Mouse (Mus musculus): ENCODE data around the gene Kcne4. TPM values are rescaled to one million over a fixed set of nuclear protein-coding genes. Genes with fewer than 3 reads are reported as not detected.
"Not testable (repeated sequence)": the region's sequence is repeated elsewhere in the genome, so short reads cannot be mapped to it uniquely, and the experiment has no call there.

The Kcne4 gene
- polyA plus RNA-seq (2014; fragmentation: Nextera tagmentation; extraction: Ambion mirVana): 4.6 and 5.4 TPM in 2 replicates

- ATAC-seq (replicated peaks; ENCODE audit: low FRiP score, low TSS enrichment, low read depth) (peak; percentile 48; the same call in 1 of the 2 replicates), DNase-seq (ENCODE audit: low spot score) (no peak)
- Histone ChIP-seq H3K27ac (ENCODE audit: low read depth) (peak within 1 kb of the TSS; percentile 5; the same call in 1 of the 2 replicates), H3K4me1 (replicated peaks; ENCODE audit: control insufficient read depth, insufficient read depth, low read length) (peaks cover 40% of the 10 kb centered on the region), H3K27me3 (replicated peaks; ENCODE audit: control insufficient read depth, insufficient read depth, low read length) (no peaks in the 10 kb centered on the region), H3K4me3 (ENCODE audit: low read depth, low read length) (no peak within 1 kb of the TSS), H3K36me3 (ENCODE audit: control insufficient read depth, insufficient read depth, low read length) (no peaks in the 10 kb centered on the region), H3K9me3 (ENCODE audit: control insufficient read depth, low read length) (no peaks in the 10 kb centered on the region), H3K4me2 (ENCODE audit: low read length) (peak within 1 kb of the TSS; percentile 28), H3K9ac (ENCODE audit: low read length) (no peak within 1 kb of the TSS)
- WGBS: 26% methylated on average over 10 of the region's 10 CpGs
Measured at GRCm38 (mm10) chr1:78816639-78817038, at the start of gene Kcne4. TSS of gene Kcne4 (plus strand) at chr1:78816758.

- Histone ChIP-seq H3K36me3 (ENCODE audit: control insufficient read depth, insufficient read depth, low read length) (no peaks in the 10 kb centered on the region), H3K4me3 (ENCODE audit: low read depth, low read length) (no peak overlapping the region), H3K4me1 (replicated peaks; ENCODE audit: control insufficient read depth, insufficient read depth, low read length) (0 out of 2 replicates have a peak, but pooled peaks cover 5% of the 10 kb centered on the region), H3K9ac (ENCODE audit: low read length) (no peak overlapping the region), H3K9me3 (ENCODE audit: control insufficient read depth, low read length) (no peaks in the 10 kb centered on the region), H3K27ac (ENCODE audit: low read depth) (no peak overlapping the region), H3K27me3 (replicated peaks; ENCODE audit: control insufficient read depth, insufficient read depth, low read length) (no peaks in the 10 kb centered on the region), H3K4me2 (ENCODE audit: low read length) (no peak overlapping the region)
- DNase-seq (ENCODE audit: low spot score): peak; percentile 73
- ATAC-seq (replicated peaks; ENCODE audit: low FRiP score, low TSS enrichment, low read depth): peak; percentile 84
- WGBS: 26% methylated on average over 5 of the region's 5 CpGs
Measured at GRCm38 (mm10) chr1:78781899-78782298, 34.7 kb upstream of the Kcne4 start.

- H3K4me1 ChIP-seq (replicated peaks; ENCODE audit: control insufficient read depth, insufficient read depth, low read length); ATAC-seq (replicated peaks; ENCODE audit: low FRiP score, low TSS enrichment, low read depth); H3K36me3 ChIP-seq (ENCODE audit: control insufficient read depth, insufficient read depth, low read length); H3K9ac ChIP-seq (ENCODE audit: low read length); H3K27ac ChIP-seq (ENCODE audit: low read depth); H3K27me3 ChIP-seq (replicated peaks; ENCODE audit: control insufficient read depth, insufficient read depth, low read length); H3K9me3 ChIP-seq (ENCODE audit: control insufficient read depth, low read length); H3K4me3 ChIP-seq (ENCODE audit: low read depth, low read length); DNase-seq (ENCODE audit: low spot score); H3K4me2 ChIP-seq (ENCODE audit: low read length): not testable (repeated sequence)
- 96% methylated on average over 9 of the region's 9 CpGs for WGBS
Measured at GRCm38 (mm10) chr1:78784936-78785335, 31.6 kb upstream of the Kcne4 start.

- no peaks in the 10 kb centered on the region for H3K27me3 ChIP-seq (replicated peaks; ENCODE audit: control insufficient read depth, insufficient read depth, low read length)
- H3K4me2 ChIP-seq (ENCODE audit: low read length): no peak overlapping the region
- WGBS: 43% methylated on average over 1 of the region's 1 CpGs
- no peak overlapping the region for H3K4me3 ChIP-seq (ENCODE audit: low read depth, low read length)
- H3K36me3 ChIP-seq (ENCODE audit: control insufficient read depth, insufficient read depth, low read length): no peaks in the 10 kb centered on the region
- no peaks in the 10 kb centered on the region for H3K9me3 ChIP-seq (ENCODE audit: control insufficient read depth, low read length)
- no peaks in the 10 kb centered on the region for H3K4me1 ChIP-seq (replicated peaks; ENCODE audit: control insufficient read depth, insufficient read depth, low read length)
- ATAC-seq (replicated peaks; ENCODE audit: low FRiP score, low TSS enrichment, low read depth) (no peak), DNase-seq (ENCODE audit: low spot score) (no peak)
- H3K9ac ChIP-seq (ENCODE audit: low read length): no peak overlapping the region
- no peak overlapping the region for H3K27ac ChIP-seq (ENCODE audit: low read depth)
Measured at GRCm38 (mm10) chr1:78789744-78790143, 26.8 kb upstream of the Kcne4 start.

- Histone ChIP-seq H3K4me3 (ENCODE audit: low read depth, low read length) (no peak overlapping the region), H3K9me3 (ENCODE audit: control insufficient read depth, low read length) (no peaks in the 10 kb centered on the region), H3K36me3 (ENCODE audit: control insufficient read depth, insufficient read depth, low read length) (no peaks in the 10 kb centered on the region), H3K4me2 (ENCODE audit: low read length) (no peak overlapping the region), H3K9ac (ENCODE audit: low read length) (no peak overlapping the region), H3K27ac (ENCODE audit: low read depth) (no peak overlapping the region), H3K4me1 (replicated peaks; ENCODE audit: control insufficient read depth, insufficient read depth, low read length) (no peaks in the 10 kb centered on the region), H3K27me3 (replicated peaks; ENCODE audit: control insufficient read depth, insufficient read depth, low read length) (no peaks in the 10 kb centered on the region)
- DNase-seq (ENCODE audit: low spot score) (no peak), ATAC-seq (replicated peaks; ENCODE audit: low FRiP score, low TSS enrichment, low read depth) (no peak)
Measured at GRCm38 (mm10) chr1:78807428-78807827, 9.1 kb upstream of the Kcne4 start.

- WGBS: 54% methylated on average over 4 of the region's 4 CpGs
- no peak overlapping the region for H3K9ac ChIP-seq (ENCODE audit: low read length)
- no peaks in the 10 kb centered on the region for H3K27me3 ChIP-seq (replicated peaks; ENCODE audit: control insufficient read depth, insufficient read depth, low read length)
- no peak for ATAC-seq (replicated peaks; ENCODE audit: low FRiP score, low TSS enrichment, low read depth)
- H3K4me1 ChIP-seq (replicated peaks; ENCODE audit: control insufficient read depth, insufficient read depth, low read length): no peaks in the 10 kb centered on the region; the same call in 1 of the 2 replicates
- H3K36me3 ChIP-seq (ENCODE audit: control insufficient read depth, insufficient read depth, low read length): no peaks in the 10 kb centered on the region
- no peaks in the 10 kb centered on the region for H3K9me3 ChIP-seq (ENCODE audit: control insufficient read depth, low read length)
- H3K4me3 ChIP-seq (ENCODE audit: low read depth, low read length): no peak overlapping the region
- no peak overlapping the region for H3K27ac ChIP-seq (ENCODE audit: low read depth)
- no peak overlapping the region for H3K4me2 ChIP-seq (ENCODE audit: low read length)
- DNase-seq (ENCODE audit: low spot score): no peak
Measured at GRCm38 (mm10) chr1:78809819-78810218, 6.7 kb upstream of the Kcne4 start.

- WGBS: 85% methylated on average over 3 of the region's 3 CpGs
- Histone ChIP-seq H3K9me3 (ENCODE audit: control insufficient read depth, low read length) (no peaks in the 10 kb centered on the region), H3K36me3 (ENCODE audit: control insufficient read depth, insufficient read depth, low read length) (no peaks in the 10 kb centered on the region), H3K9ac (ENCODE audit: low read length) (no peak overlapping the region), H3K27me3 (replicated peaks; ENCODE audit: control insufficient read depth, insufficient read depth, low read length) (no peaks in the 10 kb centered on the region), H3K4me3 (ENCODE audit: low read depth, low read length) (no peak overlapping the region), H3K27ac (ENCODE audit: low read depth) (no peak overlapping the region), H3K4me2 (ENCODE audit: low read length) (no peak overlapping the region), H3K4me1 (replicated peaks; ENCODE audit: control insufficient read depth, insufficient read depth, low read length) (no peaks in the 10 kb centered on the region; the same call in 1 of the 2 replicates)
- ATAC-seq (replicated peaks; ENCODE audit: low FRiP score, low TSS enrichment, low read depth): no peak
- no peak for DNase-seq (ENCODE audit: low spot score)
Measured at GRCm38 (mm10) chr1:78810904-78811303, 5.7 kb upstream of the Kcne4 start.

- ATAC-seq (replicated peaks; ENCODE audit: low FRiP score, low TSS enrichment, low read depth): no peak
- no peaks in the 10 kb centered on the region for H3K36me3 ChIP-seq (ENCODE audit: control insufficient read depth, insufficient read depth, low read length)
- H3K4me1 ChIP-seq (replicated peaks; ENCODE audit: control insufficient read depth, insufficient read depth, low read length): peaks cover 5% of the 10 kb centered on the region; the same call in 1 of the 2 replicates
- no peak overlapping the region for H3K4me2 ChIP-seq (ENCODE audit: low read length)
- H3K27ac ChIP-seq (ENCODE audit: low read depth): no peak overlapping the region
- no peak for DNase-seq (ENCODE audit: low spot score)
- H3K9ac ChIP-seq (ENCODE audit: low read length): no peak overlapping the region
- no peak overlapping the region for H3K4me3 ChIP-seq (ENCODE audit: low read depth, low read length)
- WGBS: 55% methylated on average over 10 of the region's 10 CpGs
- H3K9me3 ChIP-seq (ENCODE audit: control insufficient read depth, low read length): no peaks in the 10 kb centered on the region
- no peaks in the 10 kb centered on the region for H3K27me3 ChIP-seq (replicated peaks; ENCODE audit: control insufficient read depth, insufficient read depth, low read length)
Measured at GRCm38 (mm10) chr1:78811975-78812490, 4.5 kb upstream of the Kcne4 start.

GRCm38 (mm10) chr1:78817756-78818155 lies 1.2 kb downstream of the Kcne4 start:
- ATAC-seq (replicated peaks; ENCODE audit: low FRiP score, low TSS enrichment, low read depth) (no peak), DNase-seq (ENCODE audit: low spot score) (no peak)
- no peak overlapping the region for H3K4me3 ChIP-seq (ENCODE audit: low read depth, low read length)
- 94% methylated on average over 16 of the region's 16 CpGs for WGBS
- H3K9me3 ChIP-seq (ENCODE audit: control insufficient read depth, low read length): no peaks in the 10 kb centered on the region
- no peaks in the 10 kb centered on the region for H3K27me3 ChIP-seq (replicated peaks; ENCODE audit: control insufficient read depth, insufficient read depth, low read length)
- H3K36me3 ChIP-seq (ENCODE audit: control insufficient read depth, insufficient read depth, low read length): no peaks in the 10 kb centered on the region
- H3K4me2 ChIP-seq (ENCODE audit: low read length): peak overlapping the region; percentile 28; the same call in 1 of the 2 replicates
- H3K9ac ChIP-seq (ENCODE audit: low read length): no peak overlapping the region
- peaks cover 47% of the 10 kb centered on the region for H3K4me1 ChIP-seq (replicated peaks; ENCODE audit: control insufficient read depth, insufficient read depth, low read length)
- H3K27ac ChIP-seq (ENCODE audit: low read depth): no peak overlapping the region

Measured in intestine, embryonic 14.5 days (tissue).